Comparison of ENCODE assay signal across 29 mouse cellular contexts in the genomic region with DNA sequence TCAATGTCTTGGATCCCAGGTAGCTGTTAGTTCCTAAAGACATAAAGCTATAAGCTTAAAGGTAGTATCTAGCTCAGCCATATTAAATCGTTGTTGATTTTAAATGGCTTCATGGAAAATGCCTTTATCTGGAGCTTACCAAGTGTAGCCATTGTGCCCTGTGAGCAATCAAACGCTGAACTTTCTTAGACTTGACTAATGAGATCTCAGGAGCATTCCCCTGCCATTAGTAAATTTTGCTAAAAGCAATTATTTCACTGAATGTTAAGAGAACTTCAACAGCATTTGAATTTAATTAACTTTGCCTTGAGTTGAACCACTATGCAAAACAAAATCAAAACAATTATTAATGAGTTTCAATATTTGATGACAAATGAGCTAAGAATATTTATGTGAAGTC. TPM values are rescaled to one million over a fixed set of nuclear protein-coding genes. Genes with fewer than 3 reads are reported as not detected.
DNase-seq lines count a peak whose midpoint lies in the region; ATAC-seq and TF ChIP-seq lines count a peak whose summit lies in the region.
"Had no signal": no experiment of that assay in that cellular context is flagged by ENCODE, and none has a peak within 500 bp of the region (broad histone marks: within the 10 kb centered on the region; RNA-seq: fewer than 3 reads in every experiment).

TSS of gene Olfr1231 (minus strand) at position 101 of the 400 bp plus-strand sequence.

- ATAC-seq in midbrain, embryonic 14.5 days (ENCODE audit: low FRiP score, low TSS enrichment), result no peak
- no peak for ATAC-seq in midbrain, embryonic 13.5 days
- ATAC-seq in midbrain, postnatal 0 days (ENCODE audit: low FRiP score), result no peak
- no peak for ATAC-seq in midbrain, embryonic 11.5 days (ENCODE audit: low FRiP score)
- ATAC-seq: activated CD4-positive, CD25-positive, alpha-beta regulatory T cell, adult 4 months; CD4-positive, CD25-positive, alpha-beta regulatory T cell, adult 4 months; forebrain, embryonic 14.5 days; forebrain, embryonic 16.5 days; Patski had no signal

- H3K27ac ChIP-seq in midbrain, embryonic 14.5 days (replicated peaks; ENCODE audit: low read depth, low read length), result no peak within 1 kb of the TSS
- H3K27ac ChIP-seq in midbrain, embryonic 13.5 days, result no peak within 1 kb of the TSS
- H3K27ac ChIP-seq in midbrain, postnatal 0 days (ENCODE audit: low read depth, low read length), result no peak within 1 kb of the TSS
- H3K27ac ChIP-seq in midbrain, embryonic 11.5 days (ENCODE audit: low read depth, low read length), result no peak within 1 kb of the TSS
- H3K27ac ChIP-seq: embryonic facial prominence, embryonic 13.5 days; embryonic facial prominence, embryonic 15.5 days; forebrain, embryonic 10.5 days; forebrain, embryonic 12.5 days had no signal

- no peaks in the 10 kb centered on the region for H3K4me1 ChIP-seq in midbrain, embryonic 14.5 days (ENCODE audit: control insufficient read depth, insufficient read depth, low read length)
- H3K4me1 ChIP-seq in midbrain, embryonic 13.5 days (replicated peaks), result no peaks in the 10 kb centered on the region
- H3K4me1 ChIP-seq in midbrain, postnatal 0 days (ENCODE audit: insufficient read depth, low read length), result no peaks in the 10 kb centered on the region
- H3K4me1 ChIP-seq in midbrain, embryonic 11.5 days (ENCODE audit: control insufficient read depth, insufficient read depth, low read length), result no peaks in the 10 kb centered on the region
- H3K4me1 ChIP-seq: embryonic facial prominence, embryonic 13.5 days; embryonic facial prominence, embryonic 15.5 days; forebrain, embryonic 10.5 days; forebrain, embryonic 12.5 days had no signal

- no peaks in the 10 kb centered on the region for H3K9me3 ChIP-seq in midbrain, embryonic 14.5 days (ENCODE audit: control insufficient read depth, low read length)
- no peaks in the 10 kb centered on the region for H3K9me3 ChIP-seq in midbrain, embryonic 13.5 days
- no peaks in the 10 kb centered on the region for H3K9me3 ChIP-seq in midbrain, postnatal 0 days (ENCODE audit: low read length)
- no peaks in the 10 kb centered on the region for H3K9me3 ChIP-seq in midbrain, embryonic 11.5 days (ENCODE audit: control insufficient read depth, low read length)
- H3K9me3 ChIP-seq: embryonic facial prominence, embryonic 13.5 days; embryonic facial prominence, embryonic 15.5 days; forebrain, embryonic 10.5 days; forebrain, embryonic 12.5 days had no signal

- DNase-seq in midbrain, embryonic 14.5 days, result peak; percentile 19
- DNase-seq in midbrain, postnatal 0 days (ENCODE audit: low spot score), result peak; percentile 2
- DNase-seq in midbrain, embryonic 11.5 days (ENCODE audit: low spot score, missing footprints), result no peak
- no peak for DNase-seq in embryo, embryonic 9.5 days (ENCODE audit: extremely low spot score)
- DNase-seq: adrenal gland, adult 8-10 months; adrenal gland, postnatal 14 days; adrenal gland, postnatal 36 days; B cell, adult 2 months; cerebellum, adult 11-12 months; cerebellum, adult 2 months; cerebellum, adult 9-10 months; cerebellum, postnatal 10 days; cerebellum, postnatal 25 days had no signal

- no peaks in the 10 kb centered on the region for H3K36me3 ChIP-seq in midbrain, embryonic 14.5 days (ENCODE audit: control insufficient read depth, insufficient read depth, low read length)
- H3K36me3 ChIP-seq in midbrain, embryonic 13.5 days, result no peaks in the 10 kb centered on the region
- no peaks in the 10 kb centered on the region for H3K36me3 ChIP-seq in midbrain, postnatal 0 days (ENCODE audit: insufficient read depth, low read length)
- no peaks in the 10 kb centered on the region for H3K36me3 ChIP-seq in midbrain, embryonic 11.5 days (ENCODE audit: control insufficient read depth, insufficient read depth, low read length)
- H3K36me3 ChIP-seq: embryonic facial prominence, embryonic 13.5 days; embryonic facial prominence, embryonic 15.5 days; forebrain, embryonic 10.5 days; forebrain, embryonic 12.5 days; G1E had no signal

- no peak within 1 kb of the TSS for H3K4me2 ChIP-seq in midbrain, embryonic 14.5 days (ENCODE audit: low read length)
- H3K4me2 ChIP-seq in midbrain, embryonic 13.5 days (replicated peaks), result no peak within 1 kb of the TSS
- no peak within 1 kb of the TSS for H3K4me2 ChIP-seq in midbrain, postnatal 0 days (ENCODE audit: low read depth, low read length, poor library complexity, severe bottlenecking)
- no peak within 1 kb of the TSS for H3K4me2 ChIP-seq in midbrain, embryonic 11.5 days
- H3K4me2 ChIP-seq: embryonic facial prominence, embryonic 13.5 days; embryonic facial prominence, embryonic 15.5 days; forebrain, embryonic 12.5 days had no signal

- H3K9ac ChIP-seq in midbrain, embryonic 14.5 days (replicated peaks; ENCODE audit: low read length), result no peak within 1 kb of the TSS
- no peak within 1 kb of the TSS for H3K9ac ChIP-seq in midbrain, embryonic 13.5 days (replicated peaks)
- no peak within 1 kb of the TSS for H3K9ac ChIP-seq in midbrain, postnatal 0 days (replicated peaks; ENCODE audit: low read length, poor library complexity, severe bottlenecking)
- H3K9ac ChIP-seq in midbrain, embryonic 11.5 days (ENCODE audit: low read length), result no peak within 1 kb of the TSS
- H3K9ac ChIP-seq: embryonic facial prominence, embryonic 13.5 days; embryonic facial prominence, embryonic 15.5 days; forebrain, embryonic 12.5 days had no signal

- 66% methylated on average over 2 of the region's 2 CpGs for WGBS in midbrain, embryonic 14.5 days
- 72% methylated on average over 2 of the region's 2 CpGs for WGBS in midbrain, embryonic 13.5 days
- WGBS in midbrain, postnatal 0 days, result 66% methylated on average over 2 of the region's 2 CpGs
- 73% methylated on average over 2 of the region's 2 CpGs for WGBS in midbrain, embryonic 11.5 days

- no peaks in the 10 kb centered on the region for H3K27me3 ChIP-seq in midbrain, embryonic 14.5 days (ENCODE audit: control insufficient read depth, insufficient read depth, low read length)
- H3K27me3 ChIP-seq in midbrain, embryonic 13.5 days, result no peaks in the 10 kb centered on the region
- H3K27me3 ChIP-seq in midbrain, postnatal 0 days (ENCODE audit: insufficient read depth, low read length), result no peaks in the 10 kb centered on the region
- H3K27me3 ChIP-seq in midbrain, embryonic 11.5 days (ENCODE audit: control insufficient read depth, insufficient read depth, low read length), result no peaks in the 10 kb centered on the region
- H3K27me3 ChIP-seq: CH12.LX; embryonic facial prominence, embryonic 13.5 days; embryonic facial prominence, embryonic 15.5 days; forebrain, embryonic 12.5 days; Patski had no signal

- no peak within 1 kb of the TSS for H3K4me3 ChIP-seq in midbrain, embryonic 14.5 days (replicated peaks; ENCODE audit: low read depth, low read length)
- H3K4me3 ChIP-seq in midbrain, embryonic 13.5 days (replicated peaks), result no peak within 1 kb of the TSS
- no peak within 1 kb of the TSS for H3K4me3 ChIP-seq in midbrain, postnatal 0 days (ENCODE audit: low read depth, low read length)
- no peak within 1 kb of the TSS for H3K4me3 ChIP-seq in midbrain, embryonic 11.5 days (ENCODE audit: low read depth, low read length)
- H3K4me3 ChIP-seq: embryonic facial prominence, embryonic 13.5 days; embryonic facial prominence, embryonic 15.5 days; erythroblast, embryonic 14.5 days; forebrain, embryonic 10.5 days; forebrain, embryonic 12.5 days had no signal

- TF ChIP-seq CTCF in midbrain, postnatal 0 days (IDR thresholded peaks at IDR 0.05), result no peak

RNA-seq across cellular contexts. Expression of gene Olfr1231, which starts in this region (rescaled TPM):
- polyA plus RNA-seq in midbrain, embryonic 14.5 days (2014; fragmentation: Nextera tagmentation; extraction: Ambion mirVana), result not detected in 2 replicates
- polyA plus RNA-seq in midbrain, embryonic 13.5 days (2015; fragmentation: Nextera tagmentation; extraction: Ambion mirVana), result not detected in 2 replicates
- total RNA-seq in midbrain, postnatal 0 days (2014; rRNA removed), result not detected in 2 replicates
- polyA plus RNA-seq in midbrain, postnatal 0 days (2015; fragmentation: Nextera tagmentation; extraction: Ambion mirVana), result not detected in 2 replicates
- polyA plus RNA-seq in midbrain, embryonic 11.5 days (2014; fragmentation: Nextera tagmentation; extraction: Ambion mirVana), result not detected in 2 replicates
- total RNA-seq: adrenal gland, adult 18-20 months; adrenal gland, adult 8-10 months; adrenal gland, postnatal 14 days; adrenal gland, postnatal 36 days; CH12.LX had no signal
- polyA plus RNA-seq: activated CD4-positive, CD25-positive, alpha-beta regulatory T cell, adult 4 months; CD4-positive, CD25-positive, alpha-beta regulatory T cell, adult 4 months; cerebellum, adult 2 months; cortical plate, adult 2 months; embryonic facial prominence, embryonic 11.5 days; embryonic facial prominence, embryonic 13.5 days; erythroblast, embryonic 14.5 days; forebrain, embryonic 10.5 days; forebrain, embryonic 12.5 days; forebrain, embryonic 14.5 days; forebrain, embryonic 16.5 days; G1E; Patski had no signal

Comparison
In these comparisons a context has a peak if more than half of its experiments do, and no peak if none do; other contexts are left out.
1. Peak in DNase-seq in midbrain, embryonic 14.5 days; RNA of the gene not detected or under 1 TPM.
2. Peak in DNase-seq in midbrain, postnatal 0 days; RNA of the gene not detected or under 1 TPM.